Mouse (Mus musculus) adrenal gland, postnatal 10 days (tissue): ENCODE results near the gene Xkr7. TPM values are rescaled to one million over a fixed set of nuclear protein-coding genes. Genes with fewer than 3 reads are reported as not detected.

Experiments used
- DNase-seq: peaks from one replicate; pipeline ENCODE4 v3.0.0; 2021; ENCODE audit warnings: mixed read lengths
- long read RNA-seq, 2 experiments: library from polyadenylated mRNA; stranded (forward); transcript quantifications; one replicate each; pipeline ENCODE4 v2.0.0; 2021
- total RNA-seq, 2 experiments: library from RNA; stranded (reverse); gene quantifications; 2 replicates each; pipeline ENCODE4 v1.2.3; 2021

The Xkr7 gene
- total RNA-seq = 1 to 10 TPM; 1.3 to 1.5 TPM
- long read RNA-seq, experiment 1 = 0 reads
- long read RNA-seq, experiment 2 = 0 reads

- DNase-seq = peak; percentile 28
Observed at GRCm38 (mm10) chr2:153031126-153032082, at the start of gene Xkr7. Gene Xkr7, plus strand, starts transcription at chr2:153031852.

- no peak for DNase-seq
Observed at GRCm38 (mm10) chr2:152985582-152985981, 46.1 kb upstream of the Xkr7 start.

GRCm38 (mm10) chr2:152991529-152991928 is 40.1 kb upstream of the Xkr7 start:
- no peak for DNase-seq

GRCm38 (mm10) chr2:152997046-152997445 is 34.6 kb upstream of the Xkr7 start:
- no peak for DNase-seq

- DNase-seq = no peak
Observed at GRCm38 (mm10) chr2:153002492-153003248, 29.0 kb upstream of the Xkr7 start.

- no peak for DNase-seq
Observed at GRCm38 (mm10) chr2:153003681-153004338, 27.8 kb upstream of the Xkr7 start.

- DNase-seq = peak; percentile 32
Observed at GRCm38 (mm10) chr2:153005981-153006380, 25.7 kb upstream of the Xkr7 start.

- DNase-seq = no peak
Observed at GRCm38 (mm10) chr2:153009192-153009973, 22.3 kb upstream of the Xkr7 start.

- DNase-seq = peak; percentile 21
Observed at GRCm38 (mm10) chr2:153013724-153014515, 17.7 kb upstream of the Xkr7 start.

- peak; percentile 97 for DNase-seq
Observed at GRCm38 (mm10) chr2:153014758-153015593, 16.7 kb upstream of the Xkr7 start, which contains the start of gene Pdrg1. Gene Pdrg1, minus strand, starts transcription at chr2:153015427.

- DNase-seq = no peak
Observed at GRCm38 (mm10) chr2:153015804-153016203, 15.8 kb upstream of the Xkr7 start.

GRCm38 (mm10) chr2:153016786-153017185 is 14.9 kb upstream of the Xkr7 start:
- DNase-seq = no peak

- DNase-seq = no peak
Observed at GRCm38 (mm10) chr2:153019355-153019754, 12.3 kb upstream of the Xkr7 start.

- no peak for DNase-seq
Observed at GRCm38 (mm10) chr2:153021163-153021562, 10.5 kb upstream of the Xkr7 start.

- no peak for DNase-seq
Observed at GRCm38 (mm10) chr2:153022855-153023254, 8.8 kb upstream of the Xkr7 start.

GRCm38 (mm10) chr2:153026052-153026451 is 5.6 kb upstream of the Xkr7 start:
- DNase-seq = no peak

- DNase-seq = no peak
Observed at GRCm38 (mm10) chr2:153027501-153027900, 4.2 kb upstream of the Xkr7 start.

- DNase-seq = no peak
Observed at GRCm38 (mm10) chr2:153030422-153030821, 1.2 kb upstream of the Xkr7 start.

- peak; percentile 95 for DNase-seq
Observed at GRCm38 (mm10) chr2:153032083-153032842, 611 bp downstream of the Xkr7 start.
